In genomic region chr6:28687776-28688175, GRCm38 (mm10) we compare ENCODE assay signal across 13 mouse cellular contexts.
"Had no signal": no experiment of that assay in that cellular context is flagged by ENCODE, and none has a peak within 500 bp of the region (broad histone marks: within the 10 kb centered on the region; RNA-seq: fewer than 3 reads in every experiment).

No protein-coding gene starts in this region.

- DNase-seq: lung, adult 18-20 months; lung, embryonic 14.5 days; lung, postnatal 10 days; lung, postnatal 4 days; midbrain, embryonic 14.5 days; retina, postnatal 1 day; right cerebral cortex, adult 18-20 months; right cerebral cortex, postnatal 25 days; right cerebral cortex, postnatal 4 days; spleen, adult 18-20 months; thymus, adult 18-20 months; thymus, postnatal 14 days; thymus, postnatal 36 days had no signal
